Mouse (Mus musculus) G1E (cell line): ENCODE measurements around the gene H2-DMb1. TPM values are rescaled to one million over a fixed set of nuclear protein-coding genes. Genes with fewer than 3 reads are reported as not detected.

Experiments used
- ATAC-seq: 2 replicates; pipeline ENCODE4 v1.8.0; 2016; ENCODE audit warnings: mild to moderate bottlenecking; ENCODE audit not compliant: insufficient number of reproducible peaks, poor library complexity, low FRiP score, severe bottlenecking; ENCODE audit errors: extremely low read depth
- DNase-seq: peaks from one replicate; pipeline ENCODE4 v3.0.0; 2012; ENCODE audit warnings: low spot score
- H3K27me3 ChIP-seq: 2 replicates; pipeline ENCODE4 v1.6.1; 2012; ENCODE audit warnings: mild to moderate bottlenecking, low read length, inconsistent platforms; ENCODE audit not compliant: insufficient read depth
- H3K36me3 ChIP-seq: replicated peaks from 2 replicates; pipeline ENCODE3; 2012; ENCODE audit warnings: mild to moderate bottlenecking, inconsistent platforms
- H3K4me1 ChIP-seq: 2 replicates; pipeline ENCODE4 v1.6.1; 2012; ENCODE audit warnings: low read depth, low read length, inconsistent platforms, mixed read lengths; ENCODE audit not compliant: insufficient read depth
- H3K4me3 ChIP-seq: 2 replicates; pipeline ENCODE4 v1.5.1; 2012; ENCODE audit warnings: low read depth, mild to moderate bottlenecking, inconsistent platforms, low read length, moderate library complexity, mixed read lengths
- H3K9me3 ChIP-seq: replicated peaks from 2 replicates; pipeline ENCODE4 v1.6.1; 2012; ENCODE audit warnings: inconsistent platforms
- CTCF ChIP-seq: IDR thresholded peaks from 2 replicates; pipeline ENCODE4 v1.5.1; 2012; ENCODE audit warnings: low read depth, low read length, inconsistent platforms, mixed read lengths
- GATA1 ChIP-seq: IDR thresholded peaks from 2 replicates; pipeline ENCODE4 v1.6.1; 2012; ENCODE audit warnings: borderline replicate concordance, low read length, inconsistent platforms, mixed read lengths
- GATA2 ChIP-seq: IDR thresholded peaks from 2 replicates; pipeline ENCODE4 v1.6.1; 2012; ENCODE audit warnings: low read depth, low read length, inconsistent platforms, borderline replicate concordance
- POLR2AphosphoS5 ChIP-seq: IDR thresholded peaks from 2 replicates; pipeline ENCODE4 v1.6.1; 2012; ENCODE audit warnings: low read depth, low read length, inconsistent platforms; ENCODE audit not compliant: insufficient replicate concordance
- TAL1 ChIP-seq: conservative IDR thresholded peaks from 2 replicates; pipeline ENCODE4 v1.6.1; 2012; ENCODE audit warnings: low read depth, low read length, inconsistent platforms, mixed read lengths
- polyA plus RNA-seq: library from polyadenylated mRNA; stranded (reverse); fragments of >175 nt; gene quantifications from 2 replicates; pipeline ENCODE4 v1.2.3, GENCODE M21; 2012
- total RNA-seq, 2 experiments: library from RNA; stranded (forward) in 1 of 2; stranded (reverse) in 1 of 2; fragments of 200-1000 nt in 1 of 2; fragments of >200 nt in 1 of 2; fragmentation: Nextera tagmentation in 1 of 2; gene quantifications; 2 replicates each; pipeline ENCODE4 v1.2.3; 2014 to 2017

The H2-DMb1 gene
- total and polyA plus RNA-seq, 3 experiments: 0.10 to 0.44 TPM; not detected in 1

DNA sequence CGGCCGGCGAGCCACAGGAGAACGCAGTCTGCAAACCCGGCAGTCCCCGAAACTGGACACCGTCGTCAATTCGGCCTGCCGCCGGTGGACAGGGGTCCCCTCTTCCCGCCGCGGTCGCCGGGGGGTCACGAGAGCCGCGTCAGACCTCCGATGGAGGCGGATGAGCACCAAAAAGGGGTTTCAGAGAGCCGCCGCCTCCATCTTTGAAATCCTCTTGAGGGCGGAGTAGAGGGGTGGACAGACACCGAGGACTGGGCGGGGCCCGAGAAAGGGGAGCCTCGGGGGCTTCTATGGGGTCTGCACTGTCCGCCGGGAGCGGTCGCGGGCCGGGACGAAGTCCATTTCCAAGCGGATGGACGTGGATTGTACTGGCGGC lies 34.0 kb upstream of the H2-DMb1 start:
- Histone ChIP-seq H3K36me3 (peaks cover 69% of the 10 kb centered on the region), H3K9me3 (no peaks in the 10 kb centered on the region), H3K4me1 (peaks cover 40% of the 10 kb centered on the region), H3K27me3 (no peaks in the 10 kb centered on the region), H3K4me3 (peak overlapping the region; percentile 99)
- ATAC-seq (no peak), DNase-seq (peak; percentile 76)
- TF ChIP-seq POLR2AphosphoS5 (no peak; the same call in 1 of the 2 replicates), TAL1 (no peak), GATA2 (no peak)

DNA sequence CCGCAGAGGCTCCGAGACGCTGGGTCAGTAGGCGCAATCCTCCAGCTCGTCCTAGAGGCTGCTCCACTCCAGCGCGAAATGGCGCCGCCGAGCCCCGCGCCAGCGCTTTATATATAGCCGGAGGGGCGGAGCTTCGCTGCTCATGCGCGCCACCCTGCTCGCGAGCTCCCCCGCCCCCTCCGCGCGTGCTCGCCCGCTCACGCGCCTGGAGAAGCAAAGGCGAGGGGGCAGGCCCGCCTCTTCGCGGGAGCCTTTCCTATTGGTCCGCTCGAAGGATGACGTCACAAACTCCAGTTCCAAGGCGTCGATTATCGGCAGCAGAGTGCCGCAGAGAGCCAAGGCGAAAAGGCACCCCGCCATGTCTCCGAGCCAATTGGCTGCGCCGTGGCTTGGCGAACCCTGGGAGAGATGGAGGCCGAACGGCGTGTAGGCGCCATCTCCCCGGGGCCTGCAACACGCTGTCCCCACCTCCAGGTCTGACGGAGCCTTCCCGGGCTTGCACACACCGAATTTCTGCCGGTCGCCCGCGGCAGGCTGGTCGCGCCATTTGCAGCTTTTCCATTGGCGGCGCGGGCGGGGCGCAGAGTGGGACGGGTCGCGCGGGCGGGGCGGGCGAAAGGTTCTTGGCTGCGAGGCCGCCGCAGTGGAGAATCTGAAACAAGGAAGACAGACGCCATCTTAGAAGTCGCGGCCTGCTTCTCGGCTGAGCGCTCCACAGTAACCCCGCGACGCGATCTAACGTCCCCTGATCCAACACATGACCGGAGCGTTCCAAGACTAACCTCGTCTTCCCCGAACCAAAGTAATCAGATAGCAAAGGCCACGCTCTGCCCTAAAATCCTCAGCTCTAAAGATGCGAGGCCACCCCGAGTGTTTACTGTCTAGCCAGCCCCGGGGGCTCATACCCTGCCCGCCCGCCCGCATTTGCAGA lies 33.4 kb upstream of the H2-DMb1 start, which contains the start of gene H2-DMa:
Gene H2-DMa, plus strand, starts transcription at position 293 of the 931 bp plus-strand sequence.
- DNase-seq (peak; percentile 97), ATAC-seq (peak; percentile 58)
- peaks cover 65% of the 10 kb centered on the region for H3K36me3 ChIP-seq
- no peaks in the 10 kb centered on the region for H3K9me3 ChIP-seq
- peak; percentile 98; the same call in 1 of the 2 replicates for TF ChIP-seq POLR2AphosphoS5
- TF ChIP-seq TAL1: no peak
- no peak for TF ChIP-seq CTCF
- no peaks in the 10 kb centered on the region for H3K27me3 ChIP-seq
- H3K4me3 ChIP-seq: peak within 1 kb of the TSS; percentile 99
- peaks cover 39% of the 10 kb centered on the region for H3K4me1 ChIP-seq

DNA sequence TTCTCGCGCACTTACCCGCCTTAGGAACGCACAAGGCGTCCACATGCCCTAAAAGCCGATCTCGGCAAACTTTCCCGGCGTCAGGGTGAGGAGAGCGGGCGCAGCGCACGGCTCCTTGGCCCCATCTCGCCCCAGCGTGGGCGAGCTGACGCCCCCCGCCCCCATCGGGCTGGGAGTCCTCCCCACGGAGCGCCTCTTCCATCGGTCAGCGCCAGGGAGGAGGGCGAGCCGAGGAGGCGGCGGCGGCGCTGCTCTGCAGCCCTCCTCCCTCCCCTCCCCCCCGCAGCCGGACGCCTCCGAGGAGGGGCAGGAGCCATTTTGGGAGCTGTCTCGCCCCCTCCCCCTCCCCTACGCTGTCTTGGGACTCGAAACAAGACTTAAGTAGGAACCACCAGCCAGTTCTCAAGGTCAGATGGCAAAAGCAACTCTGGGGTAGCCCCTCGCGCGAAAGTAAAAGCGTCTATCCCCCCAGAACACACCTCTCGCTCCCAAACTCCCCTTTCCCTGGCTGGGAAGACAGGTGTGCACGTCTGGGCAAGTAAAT lies 32.6 kb upstream of the H2-DMb1 start:
- peak; percentile 79 for DNase-seq
- H3K4me1 ChIP-seq: peaks cover 38% of the 10 kb centered on the region
- no peaks in the 10 kb centered on the region for H3K27me3 ChIP-seq
- TF ChIP-seq POLR2AphosphoS5: 0 out of 2 replicates have a peak, but pooled peaks have one; percentile 69
- TF ChIP-seq GATA2: no peak
- no peak for TF ChIP-seq TAL1
- TF ChIP-seq GATA1: no peak
- no peak for ATAC-seq
- H3K4me3 ChIP-seq: peak overlapping the region; percentile 99
- no peaks in the 10 kb centered on the region for H3K9me3 ChIP-seq
- peaks cover 60% of the 10 kb centered on the region for H3K36me3 ChIP-seq

DNA sequence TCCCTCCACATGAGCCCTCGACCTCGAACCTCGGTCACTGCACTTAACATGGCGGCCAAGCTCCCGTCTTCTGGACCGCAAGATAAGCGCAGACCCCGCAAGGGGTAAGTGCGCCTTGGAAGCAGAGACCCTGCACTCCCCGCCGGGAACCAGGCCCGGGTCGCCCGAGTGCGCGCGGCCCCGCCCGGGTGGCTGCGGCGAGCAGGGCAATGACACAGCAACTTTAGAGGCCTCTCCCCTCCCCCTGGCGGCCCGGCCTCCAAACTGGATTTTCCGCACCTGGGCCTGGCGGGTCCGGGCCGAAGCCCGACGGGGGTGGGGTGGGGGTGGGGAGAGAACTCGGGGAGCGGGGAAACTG lies 32.1 kb upstream of the H2-DMb1 start:
- TF ChIP-seq CTCF: no peak
- no peak for TF ChIP-seq GATA2
- no peak for TF ChIP-seq TAL1
- TF ChIP-seq GATA1: no peak
- no peak for TF ChIP-seq POLR2AphosphoS5
- DNase-seq: peak; percentile 83

DNA sequence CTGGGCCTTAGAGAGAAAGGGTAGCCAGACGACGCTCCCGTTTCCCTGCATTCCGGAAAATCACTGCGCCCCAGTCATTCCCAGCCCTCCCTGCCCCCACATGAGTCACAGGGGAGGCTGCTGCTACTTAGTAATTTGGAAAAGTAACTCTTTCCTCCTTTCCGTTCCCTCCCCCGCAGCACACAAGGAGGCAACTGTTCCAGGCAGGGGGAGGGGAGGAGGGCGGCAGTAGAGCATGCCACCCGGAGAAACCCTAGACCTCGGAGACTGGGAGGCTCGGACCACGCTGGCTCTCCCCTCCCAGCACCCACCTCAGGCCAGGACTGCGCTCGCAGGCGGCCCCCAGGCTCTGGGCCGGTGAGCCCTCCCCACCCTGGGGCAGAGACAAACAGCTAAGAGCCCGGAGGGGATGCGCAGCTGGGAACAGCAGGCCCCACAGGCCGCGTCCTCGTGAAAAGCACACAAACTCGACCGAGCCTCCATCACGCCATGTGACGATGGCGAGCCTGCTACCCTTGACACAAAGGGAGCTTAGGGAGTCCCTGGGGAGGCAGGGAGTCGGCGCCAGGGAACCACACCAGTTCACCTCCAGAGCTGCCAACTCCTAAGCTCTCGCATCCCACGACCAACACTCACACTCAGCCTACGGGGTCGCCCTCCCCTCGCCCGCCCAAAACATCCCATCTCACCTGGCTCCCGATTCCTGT lies 31.5 kb upstream of the H2-DMb1 start:
- DNase-seq: peak; percentile 65
- peaks cover 59% of the 10 kb centered on the region for H3K36me3 ChIP-seq
- no peak for TF ChIP-seq POLR2AphosphoS5
- H3K27me3 ChIP-seq: no peaks in the 10 kb centered on the region
- no peak for ATAC-seq
- peak overlapping the region; percentile 99 for H3K4me3 ChIP-seq
- no peaks in the 10 kb centered on the region for H3K9me3 ChIP-seq
- peaks cover 38% of the 10 kb centered on the region for H3K4me1 ChIP-seq

More for the DNA sequence above, 32.1 kb upstream of the H2-DMb1 start:
- peaks cover 59% of the 10 kb centered on the region for H3K36me3 ChIP-seq
- peaks cover 37% of the 10 kb centered on the region for H3K4me1 ChIP-seq
- H3K9me3 ChIP-seq: no peaks in the 10 kb centered on the region
- no peaks in the 10 kb centered on the region for H3K27me3 ChIP-seq
- peak overlapping the region; percentile 99 for H3K4me3 ChIP-seq
- no peak for ATAC-seq

DNA sequence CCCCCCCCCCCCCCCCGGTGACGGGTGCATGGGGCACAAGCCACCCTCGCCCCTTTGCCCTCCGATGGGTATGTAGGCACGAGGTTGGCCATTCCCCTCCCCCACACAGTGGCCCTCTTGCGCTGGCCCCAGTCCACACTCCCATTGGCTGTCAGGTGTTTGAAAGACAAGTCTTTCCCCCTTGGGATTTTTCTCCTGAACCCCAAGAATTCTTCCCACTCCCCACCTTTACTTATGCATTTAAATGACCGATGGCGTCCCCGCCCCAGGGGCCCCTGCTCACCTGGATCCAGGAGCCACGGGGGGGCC lies 31.0 kb upstream of the H2-DMb1 start:
- Histone ChIP-seq H3K4me3 (peak overlapping the region; percentile 99), H3K9me3 (no peaks in the 10 kb centered on the region), H3K36me3 (peaks cover 59% of the 10 kb centered on the region), H3K27me3 (no peaks in the 10 kb centered on the region), H3K4me1 (peaks cover 38% of the 10 kb centered on the region)
- ATAC-seq: no peak
- DNase-seq: peak; percentile 66
- TF ChIP-seq CTCF (no peak), POLR2AphosphoS5 (no peak), GATA1 (no peak), GATA2 (no peak), TAL1 (no peak)
